Mouse (Mus musculus) liver, adult 2 months (tissue): ENCODE measurements around the gene Gm3646. TPM values are rescaled to one million over a fixed set of nuclear protein-coding genes. Genes with fewer than 3 reads are reported as not detected.
A peak's percentile ranks its signal among the peaks of the same experiment; 100 is the strongest.

Experiments
- DNase-seq: peaks from one replicate; pipeline ENCODE4 v3.0.0-alpha.2; 2011; ENCODE audit warnings: low read depth, low spot score; ENCODE audit errors: extremely low read depth
- H3K27ac ChIP-seq: fragments of 200-500 bp; replicated peaks from 2 replicates; pipeline ENCODE4 v1.5.1; 2012; ENCODE audit warnings: low read depth, mild to moderate bottlenecking, control low read depth, inconsistent platforms, low read length; ENCODE audit not compliant: insufficient read depth
- H3K27me3 ChIP-seq: fragments of 200-500 bp; 2 replicates; pipeline ENCODE4 v1.6.1; 2012; ENCODE audit warnings: mild to moderate bottlenecking, moderate library complexity, low read length, inconsistent platforms; ENCODE audit not compliant: control insufficient read depth, insufficient read depth
- H3K36me3 ChIP-seq: fragments of 200-500 bp; 2 replicates; pipeline ENCODE4 v1.6.1; 2012; ENCODE audit warnings: low read length, inconsistent platforms; ENCODE audit not compliant: control insufficient read depth, insufficient read depth
- H3K4me1 ChIP-seq: fragments of 200-500 bp; 2 replicates; pipeline ENCODE4 v1.6.1; 2011; ENCODE audit warnings: low read length; ENCODE audit not compliant: control insufficient read depth, insufficient read depth
- H3K4me3 ChIP-seq: fragments of 200-500 bp; 2 replicates; pipeline ENCODE4 v1.5.1; 2011; ENCODE audit warnings: low read depth, mild to moderate bottlenecking, control low read depth, low read length, moderate library complexity; ENCODE audit not compliant: insufficient read depth
- H3K79me2 ChIP-seq: fragments of 200-500 bp; 2 replicates; pipeline ENCODE4 v1.6.1; 2012; ENCODE audit warnings: inconsistent platforms, mild to moderate bottlenecking, low read length, moderate library complexity; ENCODE audit not compliant: control insufficient read depth, insufficient read depth
- H3K9ac ChIP-seq: fragments of 200-500 bp; 2 replicates; pipeline ENCODE4 v1.6.1; 2012; ENCODE audit warnings: low read depth, mild to moderate bottlenecking, control low read depth, inconsistent platforms, low read length
- CTCF ChIP-seq: fragments of 200-500 bp; IDR thresholded peaks from 2 replicates; pipeline ENCODE4 v1.5.1; 2011; ENCODE audit warnings: low read depth, low read length, control low read depth
- POLR2A ChIP-seq: fragments of 200-500 bp; IDR thresholded peaks from 2 replicates; pipeline ENCODE4 v1.6.1; 2011; ENCODE audit warnings: low read length, control low read depth; ENCODE audit not compliant: insufficient read depth; ENCODE audit errors: extremely low read depth
- WGBS: fragments of 180-500 bp; shearing (Covaris S2); methylation state at CpG from one replicate; pipeline ENCODE4 v1.1.7; 2018; 5-methylcytosine and 5-hydroxymethylcytosine counted together
- polyA plus RNA-seq: library from polyadenylated mRNA; depleted of rRNA; stranded (reverse); fragments of >200 nt; gene quantifications from 2 replicates; pipeline ENCODE4 v1.2.3, GENCODE M21; 2012
- total RNA-seq: library from RNA; depleted of rRNA; stranded (reverse); fragments of >200 nt; gene quantifications from 2 replicates; pipeline ENCODE4 v1.2.3, GENCODE M21; 2014

The Gm3646 gene
- total and polyA plus RNA-seq, 2 experiments = not detected

GRCm38 (mm10) chr1:39768017-39768416 lies 37.1 kb downstream of the Gm3646 start:
- no peaks in the 10 kb centered on the region for H3K79me2 ChIP-seq
- no peaks in the 10 kb centered on the region for H3K27me3 ChIP-seq
- 84% methylated on average over 3 of the region's 3 CpGs for WGBS
- TF ChIP-seq CTCF = no peak
- H3K36me3 ChIP-seq = no peaks in the 10 kb centered on the region
- H3K9ac ChIP-seq = no peak overlapping the region
- no peaks in the 10 kb centered on the region for H3K4me1 ChIP-seq
- H3K4me3 ChIP-seq = no peak overlapping the region
- DNase-seq = no peak
- H3K27ac ChIP-seq = no peak overlapping the region

GRCm38 (mm10) chr1:39765854-39766493 lies 39.2 kb downstream of the Gm3646 start:
- H3K9ac ChIP-seq = no peak overlapping the region
- H3K4me1 ChIP-seq = no peaks in the 10 kb centered on the region
- TF ChIP-seq POLR2A (no peak), CTCF (no peak)
- peak; percentile 18 for DNase-seq
- H3K27me3 ChIP-seq = no peaks in the 10 kb centered on the region
- no peaks in the 10 kb centered on the region for H3K36me3 ChIP-seq
- WGBS = 70% methylated on average over 7 of the region's 7 CpGs
- H3K27ac ChIP-seq = no peak overlapping the region
- no peaks in the 10 kb centered on the region for H3K79me2 ChIP-seq
- no peak overlapping the region for H3K4me3 ChIP-seq

- no peak for TF ChIP-seq POLR2A
- TF ChIP-seq CTCF = no peak
- Histone ChIP-seq H3K79me2 (no peaks in the 10 kb centered on the region), H3K27ac (peak overlapping the region; percentile 79), H3K9ac (no peak overlapping the region; the same call in 1 of the 2 replicates), H3K4me1 (0 out of 2 replicates have a peak, but pooled peaks cover 7% of the 10 kb centered on the region), H3K4me3 (no peak overlapping the region), H3K36me3 (no peaks in the 10 kb centered on the region), H3K27me3 (no peaks in the 10 kb centered on the region)
- peak; percentile 63 for DNase-seq
- WGBS = 9% methylated on average over 10 of the region's 10 CpGs
Measured at GRCm38 (mm10) chr1:39762025-39762370, 43.1 kb downstream of the Gm3646 start.

- Histone ChIP-seq H3K4me3 (no peak overlapping the region), H3K27me3 (no peaks in the 10 kb centered on the region), H3K4me1 (0 out of 2 replicates have a peak, but pooled peaks cover 7% of the 10 kb centered on the region), H3K27ac (peak overlapping the region; percentile 74), H3K36me3 (no peaks in the 10 kb centered on the region), H3K9ac (no peak overlapping the region), H3K79me2 (no peaks in the 10 kb centered on the region)
- peak; percentile 76 for TF ChIP-seq CTCF
- no peak for TF ChIP-seq POLR2A
- peak; percentile 46 for DNase-seq
- 7% methylated on average over 22 of the region's 22 CpGs for WGBS
Measured at GRCm38 (mm10) chr1:39761211-39762024, 43.7 kb downstream of the Gm3646 start.

GRCm38 (mm10) chr1:39760181-39760715 lies 44.9 kb downstream of the Gm3646 start:
- Histone ChIP-seq H3K27ac (no peak overlapping the region), H3K27me3 (no peaks in the 10 kb centered on the region), H3K79me2 (no peaks in the 10 kb centered on the region), H3K4me3 (no peak overlapping the region), H3K4me1 (0 out of 2 replicates have a peak, but pooled peaks cover 7% of the 10 kb centered on the region), H3K9ac (no peak overlapping the region; the same call in 1 of the 2 replicates), H3K36me3 (no peaks in the 10 kb centered on the region)
- DNase-seq = no peak
- no peak for TF ChIP-seq CTCF
- TF ChIP-seq POLR2A = no peak
- WGBS = 82% methylated on average over 6 of the region's 6 CpGs
